Mouse (Mus musculus): Measurements from ENCODE around the gene Fos. TPM values are rescaled to one million over a fixed set of nuclear protein-coding genes. Genes with fewer than 3 reads are reported as not detected.

Gene Fos
- polyA plus RNA-seq, 1 experiment from 2014 or later = 1.3 TPM

DNA sequence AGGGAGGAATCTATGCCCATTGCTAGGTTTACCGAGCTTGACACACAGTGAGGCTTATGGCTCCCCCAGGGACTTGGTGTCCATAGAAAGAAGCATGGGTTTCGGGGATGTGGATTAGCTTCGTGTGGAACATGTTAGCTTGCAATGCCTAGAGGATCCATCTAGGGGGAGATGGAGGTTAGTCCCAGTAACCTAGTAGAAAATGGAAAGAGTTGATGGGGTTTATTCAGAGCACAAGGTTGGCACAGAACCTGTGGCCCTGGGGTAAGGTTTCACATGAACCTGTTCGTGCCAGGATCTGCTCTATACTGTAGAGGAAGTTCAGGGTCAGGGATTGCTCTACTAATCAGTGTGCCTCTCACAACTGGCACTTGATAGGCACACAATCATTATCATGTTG, 9.5 kb downstream of the Fos start:
- WGBS (ENCODE audit: insufficient replicate concordance) = 35% methylated on average over 4 of the region's 4 CpGs
- ATAC-seq (no peak), DNase-seq (no peak)
- Histone ChIP-seq H3K9me3 (ENCODE audit: low read length) (no peaks in the 10 kb centered on the region), H3K27ac (ENCODE audit: low read depth) (no peak overlapping the region), H3K36me3 (replicated peaks; ENCODE audit: insufficient read depth, low read length) (no peaks in the 10 kb centered on the region), H3K4me2 (ENCODE audit: low read depth, low read length) (no peak overlapping the region), H3K9ac (replicated peaks) (no peak overlapping the region), H3K27me3 (ENCODE audit: insufficient read depth, low read length) (peaks cover 10% of the 10 kb centered on the region; the same call in 1 of the 2 replicates), H3K4me1 (ENCODE audit: insufficient read depth) (peaks cover 22% of the 10 kb centered on the region), H3K4me3 (ENCODE audit: low read depth, low read length) (no peak overlapping the region)
- TF ChIP-seq EP300 (IDR thresholded peaks at IDR 0.05; ENCODE audit: low read depth) (no peak), CTCF (IDR thresholded peaks at IDR 0.05; ENCODE audit: low read depth) (peak; percentile 54)

DNA sequence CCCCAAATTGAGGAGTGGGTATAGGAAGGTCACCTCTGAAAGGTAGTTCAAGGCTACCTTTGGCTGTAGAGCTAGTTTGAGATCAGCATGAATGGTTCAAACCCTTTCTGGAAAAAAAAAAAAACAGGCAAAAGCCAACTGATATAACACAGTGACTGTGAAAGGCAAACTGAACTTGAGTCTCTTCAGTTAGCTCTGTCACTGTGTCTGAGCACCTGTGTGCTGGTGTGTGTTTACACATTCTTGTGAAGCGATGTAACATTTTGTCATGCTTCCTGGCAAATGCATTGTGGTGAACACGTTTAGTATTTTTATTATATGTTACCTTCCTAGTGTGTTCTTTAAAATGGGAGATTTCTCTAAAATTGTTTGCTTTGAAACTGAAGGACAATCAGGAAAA, 11.0 kb downstream of the Fos start:
- 63% methylated on average over 2 of the region's 2 CpGs for WGBS (ENCODE audit: insufficient replicate concordance)
- Histone ChIP-seq H3K4me3 (ENCODE audit: low read depth, low read length) (no peak overlapping the region), H3K36me3 (replicated peaks; ENCODE audit: insufficient read depth, low read length) (no peaks in the 10 kb centered on the region), H3K9me3 (ENCODE audit: low read length) (no peaks in the 10 kb centered on the region), H3K4me2 (ENCODE audit: low read depth, low read length) (no peak overlapping the region), H3K9ac (replicated peaks) (no peak overlapping the region), H3K4me1 (ENCODE audit: insufficient read depth) (peaks cover 22% of the 10 kb centered on the region), H3K27ac (ENCODE audit: low read depth) (no peak overlapping the region), H3K27me3 (ENCODE audit: insufficient read depth, low read length) (peaks cover 10% of the 10 kb centered on the region; the same call in 1 of the 2 replicates)
- DNase-seq = no peak
- TF ChIP-seq CTCF (IDR thresholded peaks at IDR 0.05; ENCODE audit: low read depth) (no peak), EP300 (IDR thresholded peaks at IDR 0.05; ENCODE audit: low read depth) (no peak)
- no peak for ATAC-seq

DNA sequence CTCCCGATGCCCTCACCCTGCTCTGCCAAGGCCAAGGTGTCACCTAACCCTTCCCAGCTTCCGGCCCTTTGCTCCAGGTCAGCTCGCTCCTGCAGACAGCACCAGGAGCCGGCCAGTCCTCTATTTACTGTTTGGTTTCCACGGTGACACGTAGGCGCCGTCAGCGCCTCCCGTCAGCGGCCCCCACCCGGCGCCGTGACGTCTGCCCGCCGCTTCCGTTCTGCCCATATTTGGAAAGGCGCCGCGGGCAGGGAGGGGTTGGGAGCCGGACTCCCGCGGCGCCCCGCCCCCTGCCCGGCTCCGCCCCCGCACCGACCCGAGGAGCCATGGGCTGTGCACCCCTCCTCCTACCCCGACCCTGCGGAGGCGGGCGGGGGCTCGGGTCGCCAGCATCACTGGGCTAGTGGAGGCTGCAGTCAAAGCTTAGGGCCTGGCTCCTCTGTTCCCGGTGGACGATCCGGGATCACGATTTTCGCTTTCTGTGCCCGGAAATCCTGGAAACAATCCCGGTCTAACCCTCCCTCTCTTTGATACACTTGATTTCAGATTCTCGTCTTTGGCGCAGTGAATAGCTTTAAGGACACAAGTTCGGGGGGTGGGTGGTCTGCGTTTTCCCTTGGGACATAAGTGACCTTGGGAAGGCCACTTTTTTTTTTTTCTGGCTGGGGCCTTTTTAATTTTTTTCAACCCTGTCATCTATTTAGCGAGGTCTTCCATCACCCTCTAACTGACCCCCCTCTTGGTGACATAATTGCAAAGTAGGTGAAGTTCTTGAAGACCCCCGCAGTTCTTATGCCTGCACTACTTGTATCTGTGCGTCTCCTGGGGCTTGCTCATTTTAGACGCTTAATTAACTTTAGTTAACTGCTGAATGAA, 12.4 kb downstream of the Fos start:
- Histone ChIP-seq H3K4me3 (ENCODE audit: low read depth, low read length) (peak overlapping the region; percentile 65), H3K9ac (replicated peaks) (peak overlapping the region; percentile 39), H3K9me3 (ENCODE audit: low read length) (no peaks in the 10 kb centered on the region), H3K4me2 (ENCODE audit: low read depth, low read length) (peak overlapping the region; percentile 96), H3K27me3 (ENCODE audit: insufficient read depth, low read length) (peaks cover 10% of the 10 kb centered on the region; the same call in 1 of the 2 replicates), H3K36me3 (replicated peaks; ENCODE audit: insufficient read depth, low read length) (no peaks in the 10 kb centered on the region), H3K4me1 (ENCODE audit: insufficient read depth) (peaks cover 22% of the 10 kb centered on the region), H3K27ac (ENCODE audit: low read depth) (peak overlapping the region; percentile 7; the same call in 1 of the 2 replicates)
- ATAC-seq (peak; percentile 99), DNase-seq (peak; percentile 96)
- WGBS (ENCODE audit: insufficient replicate concordance) = 1% methylated on average over 48 of the region's 52 CpGs
- TF ChIP-seq CTCF (IDR thresholded peaks at IDR 0.05; ENCODE audit: low read depth) = no peak

DNA sequence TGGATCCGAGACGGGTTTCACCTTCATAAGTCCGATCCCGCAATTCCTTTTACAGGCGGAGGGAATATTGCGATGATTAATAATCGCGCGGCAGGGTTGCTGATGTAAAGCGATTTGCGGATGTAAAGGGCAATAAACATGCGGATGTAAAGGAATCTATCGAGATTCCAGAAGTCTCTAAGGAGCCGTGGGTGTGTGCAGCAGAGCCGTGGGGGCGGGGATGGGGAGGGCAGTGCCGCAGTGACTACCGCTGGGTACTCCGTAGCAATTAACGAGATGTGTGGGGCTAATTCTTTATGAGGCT, 13.0 kb downstream of the Fos start:
- Histone ChIP-seq H3K4me2 (ENCODE audit: low read depth, low read length) (peak overlapping the region; percentile 96), H3K4me3 (ENCODE audit: low read depth, low read length) (peak overlapping the region; percentile 65), H3K27me3 (ENCODE audit: insufficient read depth, low read length) (peaks cover 10% of the 10 kb centered on the region; the same call in 1 of the 2 replicates), H3K9me3 (ENCODE audit: low read length) (no peaks in the 10 kb centered on the region), H3K27ac (ENCODE audit: low read depth) (0 out of 2 replicates have a peak overlapping the region, but pooled peaks have one; percentile 7), H3K36me3 (replicated peaks; ENCODE audit: insufficient read depth, low read length) (no peaks in the 10 kb centered on the region), H3K9ac (replicated peaks) (peak overlapping the region; percentile 39), H3K4me1 (ENCODE audit: insufficient read depth) (peaks cover 22% of the 10 kb centered on the region)
- DNase-seq (peak; percentile 52), ATAC-seq (no peak)
- 1% methylated on average over 20 of the region's 20 CpGs for WGBS (ENCODE audit: insufficient replicate concordance)
- TF ChIP-seq EP300 (IDR thresholded peaks at IDR 0.05; ENCODE audit: low read depth) (no peak), CTCF (IDR thresholded peaks at IDR 0.05; ENCODE audit: low read depth) (no peak)

DNA sequence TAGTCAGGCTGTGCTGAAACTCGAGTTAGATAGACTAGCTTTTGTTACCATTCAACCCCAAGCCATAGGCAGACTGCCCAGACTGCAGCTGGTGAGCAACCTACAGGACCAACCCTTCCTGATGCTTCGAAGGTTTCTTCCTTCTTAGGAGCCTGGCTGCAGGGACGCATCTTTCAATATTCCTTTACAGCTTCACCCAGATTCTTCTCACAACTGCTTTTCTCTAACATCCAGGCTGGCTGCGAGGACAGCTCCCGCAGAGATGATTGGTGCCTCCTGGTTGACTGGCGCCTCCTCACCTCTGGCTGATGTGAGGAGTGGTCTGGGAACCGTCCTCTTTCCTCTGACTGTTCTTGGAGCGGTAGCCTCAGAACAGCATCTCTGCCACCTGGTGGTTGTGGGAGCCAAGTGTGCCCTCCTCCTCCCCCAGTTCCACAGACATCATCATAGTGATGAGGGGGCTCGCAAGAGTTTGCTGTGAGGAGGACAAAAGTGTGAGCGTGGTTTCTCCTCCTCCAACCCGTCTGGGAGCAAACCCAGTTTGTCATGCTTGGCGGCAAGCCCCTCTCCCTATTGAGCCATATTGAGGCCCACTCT, 14.0 kb downstream of the Fos start:
- Histone ChIP-seq H3K4me2 (ENCODE audit: low read depth, low read length) (peak overlapping the region; percentile 96), H3K27ac (ENCODE audit: low read depth) (no peak overlapping the region), H3K9me3 (ENCODE audit: low read length) (no peaks in the 10 kb centered on the region), H3K4me1 (ENCODE audit: insufficient read depth) (peaks cover 22% of the 10 kb centered on the region), H3K4me3 (ENCODE audit: low read depth, low read length) (peak overlapping the region; percentile 65), H3K9ac (replicated peaks) (peak overlapping the region; percentile 45), H3K36me3 (replicated peaks; ENCODE audit: insufficient read depth, low read length) (no peaks in the 10 kb centered on the region), H3K27me3 (ENCODE audit: insufficient read depth, low read length) (peaks cover 10% of the 10 kb centered on the region; the same call in 1 of the 2 replicates)
- no peak for TF ChIP-seq EP300 (IDR thresholded peaks at IDR 0.05; ENCODE audit: low read depth)
- peak; percentile 89 for TF ChIP-seq CTCF (IDR thresholded peaks at IDR 0.05; ENCODE audit: low read depth)
- 1% methylated on average over 12 of the region's 12 CpGs for WGBS (ENCODE audit: insufficient replicate concordance)
- ATAC-seq (no peak), DNase-seq (peak; percentile 70)

DNA sequence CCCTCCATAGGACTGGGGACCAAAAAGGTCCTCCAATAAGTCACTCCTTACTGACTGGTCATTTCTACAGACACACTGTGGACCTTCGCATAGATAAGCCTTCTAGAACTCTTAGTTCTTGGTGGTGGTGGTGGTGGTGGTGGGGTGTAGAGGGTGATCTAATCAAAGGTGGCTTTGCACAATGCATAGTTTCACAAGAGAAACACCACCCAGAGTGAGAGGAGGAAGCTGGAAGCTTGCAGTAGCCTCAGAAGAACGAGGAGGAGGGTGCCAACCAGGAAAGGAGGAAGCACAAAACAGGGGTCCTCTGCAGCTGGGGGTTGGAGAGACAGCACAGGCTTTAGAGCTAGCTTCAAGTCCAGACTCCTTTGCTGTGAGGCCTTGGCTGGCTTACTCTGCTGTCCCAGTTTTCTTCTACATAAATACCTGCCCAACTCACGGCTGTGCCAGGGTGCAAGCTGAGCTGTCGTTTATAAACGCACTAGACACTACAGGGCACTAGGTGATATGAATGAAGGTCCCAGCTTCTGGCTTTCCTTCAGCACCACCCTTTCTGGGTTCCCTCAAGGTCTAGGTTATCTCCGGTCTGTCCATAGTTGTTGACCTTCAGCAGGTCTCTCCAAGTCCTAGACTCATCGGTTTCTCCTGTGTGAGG, 15.7 kb downstream of the Fos start:
- no peaks in the 10 kb centered on the region for H3K36me3 ChIP-seq (replicated peaks; ENCODE audit: insufficient read depth, low read length)
- H3K4me2 ChIP-seq (ENCODE audit: low read depth, low read length) = no peak overlapping the region
- ATAC-seq = no peak
- TF ChIP-seq CTCF (IDR thresholded peaks at IDR 0.05; ENCODE audit: low read depth) (no peak), EP300 (IDR thresholded peaks at IDR 0.05; ENCODE audit: low read depth) (no peak)
- peaks cover 10% of the 10 kb centered on the region; the same call in 1 of the 2 replicates for H3K27me3 ChIP-seq (ENCODE audit: insufficient read depth, low read length)
- H3K4me3 ChIP-seq (ENCODE audit: low read depth, low read length) = no peak overlapping the region
- no peaks in the 10 kb centered on the region for H3K9me3 ChIP-seq (ENCODE audit: low read length)
- H3K27ac ChIP-seq (ENCODE audit: low read depth) = peak overlapping the region; percentile 69
- no peak overlapping the region for H3K9ac ChIP-seq (replicated peaks)
- WGBS (ENCODE audit: insufficient replicate concordance) = 59% methylated on average over 7 of the region's 7 CpGs
- peaks cover 22% of the 10 kb centered on the region for H3K4me1 ChIP-seq (ENCODE audit: insufficient read depth)
- no peak for DNase-seq
